Mouse (Mus musculus) small intestine, adult 2 months (tissue): Measurements from ENCODE around the gene Olfr596. TPM values are rescaled to one million over a fixed set of nuclear protein-coding genes. Genes with fewer than 3 reads are reported as not detected.
"Not testable (repeated sequence)": the region's sequence is repeated elsewhere in the genome, so short reads cannot be mapped to it uniquely, and the experiment has no call there.

Source experiments
- H3K27ac ChIP-seq: fragments of 200-500 bp; 2 replicates; pipeline ENCODE4 v1.5.1; 2012; ENCODE audit warnings: low read depth, low read length, control low read depth, inconsistent platforms; ENCODE audit not compliant: insufficient read depth
- H3K27me3 ChIP-seq: fragments of 200-500 bp; 2 replicates; pipeline ENCODE4 v1.6.1; 2012; ENCODE audit warnings: mild to moderate bottlenecking, moderate library complexity, low read length, inconsistent platforms; ENCODE audit not compliant: control insufficient read depth, insufficient read depth
- H3K36me3 ChIP-seq: fragments of 200-500 bp; 2 replicates; pipeline ENCODE4 v1.6.1; 2012; ENCODE audit warnings: mild to moderate bottlenecking, low read length, control low read depth, inconsistent platforms; ENCODE audit not compliant: control insufficient read depth, insufficient read depth
- H3K4me1 ChIP-seq: fragments of 200-500 bp; 2 replicates; pipeline ENCODE4 v1.6.1; 2012; ENCODE audit warnings: low read length, inconsistent platforms, mixed read lengths; ENCODE audit not compliant: control insufficient read depth, insufficient read depth, insufficient read length
- H3K4me3 ChIP-seq: fragments of 200-500 bp; 2 replicates; pipeline ENCODE4 v1.5.1; 2012; ENCODE audit warnings: low read depth, mild to moderate bottlenecking, control low read depth, inconsistent platforms, low read length, moderate library complexity
- CTCF ChIP-seq: fragments of 200-500 bp; IDR thresholded peaks from 2 replicates; pipeline ENCODE4 v1.5.1; 2012; ENCODE audit warnings: low read depth, mild to moderate bottlenecking, control low read depth, inconsistent platforms, low read length, moderate library complexity, mixed read lengths; ENCODE audit not compliant: insufficient replicate concordance, insufficient read length; ENCODE audit errors: extremely low read depth
- POLR2A ChIP-seq: fragments of 200-500 bp; IDR thresholded peaks from 2 replicates; pipeline ENCODE4 v1.6.1; 2012; ENCODE audit warnings: low read depth, mild to moderate bottlenecking, control low read depth, inconsistent platforms, low read length, moderate library complexity
- WGBS: fragments of 180-500 bp; shearing (Covaris S2); methylation state at CpG from one replicate; pipeline ENCODE4 v1.1.7; 2018; 5-methylcytosine and 5-hydroxymethylcytosine counted together
- polyA plus RNA-seq: library from polyadenylated mRNA; depleted of rRNA; stranded (reverse); fragments of >200 nt; gene quantifications from 2 replicates; pipeline ENCODE4 v1.2.3, GENCODE M21; 2012; rRNA removed

Gene Olfr596
- not detected in 2 replicates for polyA plus RNA-seq

DNA sequence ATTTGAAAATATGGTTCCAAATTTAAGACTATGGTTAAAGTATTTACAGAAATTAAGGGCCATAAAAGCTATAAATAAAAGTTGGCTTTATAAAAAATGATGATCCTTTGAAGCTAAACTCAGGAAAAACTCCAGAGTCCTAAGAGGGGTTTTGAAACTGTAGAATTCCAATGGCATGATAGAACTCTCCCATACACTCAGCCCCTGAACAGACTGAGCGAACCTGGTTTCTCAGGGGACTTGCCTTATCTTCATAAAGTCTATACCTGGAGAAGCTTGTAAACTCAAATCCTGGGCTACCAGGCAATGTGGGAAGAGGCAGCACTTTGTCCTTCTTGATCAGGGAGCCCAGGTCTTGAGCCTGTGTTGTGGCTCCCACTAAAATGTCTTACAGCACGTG, at the start of gene Olfr596:
Olfr596 (plus strand) TSS at position 301 of the 400 bp plus-strand sequence.
- 88% methylated on average over 2 of the region's 2 CpGs for WGBS
- H3K27ac ChIP-seq, H3K36me3 ChIP-seq, H3K4me3 ChIP-seq, H3K4me1 ChIP-seq, H3K27me3 ChIP-seq: not testable (repeated sequence)

DNA sequence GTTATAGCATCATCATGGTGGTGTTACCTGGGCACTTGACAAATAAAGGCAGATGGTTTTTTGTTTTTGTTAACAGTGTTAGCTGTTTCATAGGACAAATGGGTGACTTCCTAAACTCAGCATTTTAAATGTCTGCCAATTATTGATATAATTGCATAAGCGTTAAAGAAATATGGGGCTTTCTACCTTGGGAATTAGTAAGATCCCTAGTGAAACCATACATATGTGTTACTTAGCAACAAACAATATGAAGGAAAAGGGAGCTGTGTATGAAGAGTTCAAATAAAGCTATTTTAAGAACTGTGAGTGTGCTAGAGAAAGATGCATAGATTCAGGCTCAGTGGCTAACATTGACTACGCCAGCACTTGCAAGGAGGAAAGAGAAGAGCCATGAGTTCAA, 10.6 kb downstream of the Olfr596 start, which contains the start of gene Olfr597:
Olfr597 (plus strand) TSS at position 301 of the 400 bp plus-strand sequence.
- H3K4me1 ChIP-seq, H3K36me3 ChIP-seq, H3K27ac ChIP-seq, H3K4me3 ChIP-seq, H3K27me3 ChIP-seq: not testable (repeated sequence)
- WGBS: 78% methylated on average over 2 of the region's 2 CpGs

DNA sequence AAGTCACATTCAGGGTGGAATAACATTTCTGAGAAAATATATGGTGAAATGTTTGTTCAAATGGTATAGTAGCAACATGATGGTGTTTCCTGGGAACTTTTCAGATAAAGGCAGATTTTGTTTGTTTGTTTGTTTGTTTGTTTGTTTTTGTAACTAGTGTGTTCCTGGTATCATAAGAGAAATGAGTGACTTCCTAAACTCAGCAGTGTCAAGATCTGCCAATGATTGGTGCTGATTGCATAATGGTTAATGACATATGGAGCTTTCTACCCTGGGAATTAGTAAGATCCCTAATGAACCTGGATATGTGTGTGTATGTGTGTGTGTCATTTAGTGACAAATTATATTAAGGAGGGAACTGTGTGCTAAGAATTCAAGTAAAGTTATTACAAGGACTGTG, 17.8 kb downstream of the Olfr596 start, which contains the start of gene Olfr598:
Olfr598 (plus strand) TSS at position 301 of the 400 bp plus-strand sequence.
- no peak within 1 kb of the TSS for H3K27ac ChIP-seq
- TF ChIP-seq POLR2A (no peak), CTCF (no peak)
- H3K36me3 ChIP-seq: no peaks in the 10 kb centered on the region
- H3K4me3 ChIP-seq: no peak within 1 kb of the TSS
- H3K27me3 ChIP-seq: no peaks in the 10 kb centered on the region
- no peaks in the 10 kb centered on the region for H3K4me1 ChIP-seq

DNA sequence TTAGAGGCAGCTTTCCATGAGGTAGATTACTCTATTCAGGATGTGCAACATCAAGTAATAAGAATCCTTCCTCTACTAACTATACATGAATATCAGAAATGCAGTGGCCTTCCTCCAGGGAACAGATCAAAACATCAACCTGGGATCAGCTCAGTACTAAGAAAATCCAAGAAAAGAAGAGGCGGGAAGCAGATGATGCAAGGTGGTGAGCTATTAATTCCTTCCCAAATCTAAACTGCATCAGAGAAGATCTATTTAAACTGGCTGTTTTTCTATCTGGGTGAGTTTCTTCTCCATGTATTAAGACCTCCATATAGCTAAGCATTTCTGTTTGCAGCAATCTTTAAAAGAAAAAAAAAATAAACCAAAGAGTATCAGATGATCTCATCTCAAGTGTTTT, 30.2 kb downstream of the Olfr596 start, which contains the start of gene Olfr599:
Olfr599 (plus strand) TSS at position 301 of the 400 bp plus-strand sequence.
- no peaks in the 10 kb centered on the region for H3K36me3 ChIP-seq
- H3K27me3 ChIP-seq: no peaks in the 10 kb centered on the region
- no peak within 1 kb of the TSS for H3K4me3 ChIP-seq
- TF ChIP-seq POLR2A: no peak
- no peak for TF ChIP-seq CTCF
- WGBS: 86% methylated on average over 1 of the region's 1 CpGs
- H3K27ac ChIP-seq: no peak within 1 kb of the TSS
- no peaks in the 10 kb centered on the region for H3K4me1 ChIP-seq

DNA sequence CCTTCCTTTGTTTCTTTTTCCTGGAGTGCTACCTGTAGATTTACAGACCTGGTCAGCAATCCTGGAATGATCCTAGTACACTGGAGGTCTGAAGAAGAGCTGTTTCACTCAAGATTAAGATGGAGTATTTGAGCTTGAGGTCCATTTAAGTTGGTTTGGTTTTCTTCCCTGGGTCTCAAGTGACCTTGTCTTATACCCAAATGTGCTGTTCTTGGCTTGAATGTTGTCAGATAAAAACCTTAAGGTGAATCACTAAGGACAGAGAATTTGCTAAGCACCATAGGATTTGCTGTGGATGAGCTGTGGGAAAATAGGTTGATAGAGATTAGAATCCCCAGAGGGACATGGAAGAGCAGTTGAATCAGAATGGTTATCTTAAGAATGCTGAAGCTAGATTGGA, 44.1 kb downstream of the Olfr596 start, which contains the start of gene Olfr600:
Olfr600 (minus strand) TSS at position 101 of the 400 bp plus-strand sequence.
- Histone ChIP-seq H3K36me3 (no peaks in the 10 kb centered on the region), H3K4me3 (no peak within 1 kb of the TSS), H3K4me1 (no peaks in the 10 kb centered on the region), H3K27me3 (no peaks in the 10 kb centered on the region), H3K27ac (no peak within 1 kb of the TSS)
- TF ChIP-seq POLR2A (no peak), CTCF (no peak)

Other genes starting within 250 kb of the Olfr596 start
- not detected in 2 replicates for gene Olfr584, start 223.8 kb upstream of the Olfr596 start, polyA plus RNA-seq
- gene Olfr585, start 207.9 kb upstream of the Olfr596 start, polyA plus RNA-seq: not detected in 2 replicates
- gene Olfr586, start 180.0 kb upstream of the Olfr596 start, polyA plus RNA-seq: not detected in 2 replicates
- gene Olfr588-ps1, start 164.8 kb upstream of the Olfr596 start, polyA plus RNA-seq: not detected in 2 replicates
- not detected in 2 replicates for gene Olfr589, start 149.3 kb upstream of the Olfr596 start, polyA plus RNA-seq
- not detected in 2 replicates for gene Olfr591, start 127.3 kb upstream of the Olfr596 start, polyA plus RNA-seq
- gene Olfr592, start 120.8 kb upstream of the Olfr596 start, polyA plus RNA-seq: not detected in 2 replicates
- gene Olfr593, start 93.8 kb upstream of the Olfr596 start, polyA plus RNA-seq: not detected in 2 replicates
- gene Olfr594, start 88.7 kb upstream of the Olfr596 start, polyA plus RNA-seq: not detected in 2 replicates
- not detected in 2 replicates for gene Usp17ld, start 53.1 kb upstream of the Olfr596 start, polyA plus RNA-seq
- not detected in 2 replicates for gene Olfr597, start 10.7 kb downstream of the Olfr596 start, polyA plus RNA-seq
- not detected in 2 replicates for gene Olfr598, start 17.9 kb downstream of the Olfr596 start, polyA plus RNA-seq
- not detected in 2 replicates for gene Olfr599, start 30.3 kb downstream of the Olfr596 start, polyA plus RNA-seq
- not detected in 2 replicates for gene Olfr600, start 44.0 kb downstream of the Olfr596 start, polyA plus RNA-seq
- not detected in 2 replicates for gene Olfr601, start 57.0 kb downstream of the Olfr596 start, polyA plus RNA-seq
- gene Olfr603, start 80.5 kb downstream of the Olfr596 start, polyA plus RNA-seq: not detected in 2 replicates
- not detected in 2 replicates for gene Usp17lc, start 109.4 kb downstream of the Olfr596 start, polyA plus RNA-seq
- gene Olfr605, start 139.8 kb downstream of the Olfr596 start, polyA plus RNA-seq: not detected in 2 replicates
- not detected in 2 replicates for gene Olfr606, start 143.4 kb downstream of the Olfr596 start, polyA plus RNA-seq
- not detected in 2 replicates for gene Olfr607, start 158.5 kb downstream of the Olfr596 start, polyA plus RNA-seq
- gene Olfr608, start 164.2 kb downstream of the Olfr596 start, polyA plus RNA-seq: not detected in 2 replicates
- gene Olfr609, start 192.4 kb downstream of the Olfr596 start, polyA plus RNA-seq: not detected in 2 replicates
- gene Olfr610, start 206.5 kb downstream of the Olfr596 start, polyA plus RNA-seq: not detected in 2 replicates
- gene Olfr611, start 215.2 kb downstream of the Olfr596 start, polyA plus RNA-seq: not detected in 2 replicates
- gene Olfr612, start 237.1 kb downstream of the Olfr596 start, polyA plus RNA-seq: not detected in 2 replicates
- not detected in 2 replicates for gene Olfr613, start 242.4 kb downstream of the Olfr596 start, polyA plus RNA-seq